Comparison of ENCODE assay signal across 8 mouse cellular contexts in genomic region chr2:93891611-93892280, GRCm38 (mm10). TPM values are rescaled to one million over a fixed set of nuclear protein-coding genes. Genes with fewer than 3 reads are reported as not detected.
A peak's percentile ranks its signal among the peaks of the same experiment; 100 is the strongest.
DNase-seq lines count a peak whose midpoint lies in the region; ATAC-seq lines count a peak whose summit lies in the region.

No protein-coding gene starts in this region.

- H3K4me3 ChIP-seq in embryonic facial prominence, embryonic 15.5 days (replicated peaks): no peak overlapping the region
- H3K4me3 ChIP-seq in hindbrain, embryonic 14.5 days (replicated peaks; ENCODE audit: low read length): no peak overlapping the region
- H3K4me3 ChIP-seq in stomach, embryonic 14.5 days (ENCODE audit: low read depth, low read length): no peak overlapping the region

- no peak overlapping the region for H3K9ac ChIP-seq in embryonic facial prominence, embryonic 15.5 days
- H3K9ac ChIP-seq in hindbrain, embryonic 14.5 days: no peak overlapping the region
- H3K9ac ChIP-seq in stomach, embryonic 14.5 days (replicated peaks; ENCODE audit: low read depth, low read length): no peak overlapping the region

- 28% methylated on average over 9 of the region's 9 CpGs for WGBS in embryonic facial prominence, embryonic 15.5 days
- WGBS in hindbrain, embryonic 14.5 days: 10% methylated on average over 9 of the region's 9 CpGs
- 24% methylated on average over 9 of the region's 9 CpGs for WGBS in stomach, embryonic 14.5 days

- peak; percentile 71 for ATAC-seq in embryonic facial prominence, embryonic 15.5 days (ENCODE audit: insufficient number of reproducible peaks, low FRiP score, low TSS enrichment, low read depth)
- ATAC-seq in hindbrain, embryonic 14.5 days (ENCODE audit: low FRiP score): peak; percentile 94
- ATAC-seq in stomach, embryonic 14.5 days (ENCODE audit: insufficient number of reproducible peaks, insufficient read depth, low FRiP score, low read depth): peak; percentile 84; the same call in 1 of the 2 replicates

- no peaks in the 10 kb centered on the region for H3K27me3 ChIP-seq in embryonic facial prominence, embryonic 15.5 days
- H3K27me3 ChIP-seq in hindbrain, embryonic 14.5 days (ENCODE audit: control insufficient read depth, insufficient read depth, low read length): no peaks in the 10 kb centered on the region
- H3K27me3 ChIP-seq in stomach, embryonic 14.5 days (ENCODE audit: control insufficient read depth, insufficient read depth, low read length): no peaks in the 10 kb centered on the region

- no peaks in the 10 kb centered on the region for H3K36me3 ChIP-seq in embryonic facial prominence, embryonic 15.5 days
- H3K36me3 ChIP-seq in hindbrain, embryonic 14.5 days (replicated peaks; ENCODE audit: control insufficient read depth, insufficient read depth): no peaks in the 10 kb centered on the region
- no peaks in the 10 kb centered on the region for H3K36me3 ChIP-seq in stomach, embryonic 14.5 days (ENCODE audit: control insufficient read depth, insufficient read depth, low read length)

- H3K27ac ChIP-seq in embryonic facial prominence, embryonic 15.5 days (replicated peaks): 0 out of 2 replicates have a peak overlapping the region, but pooled peaks have one; percentile 11
- H3K27ac ChIP-seq in hindbrain, embryonic 14.5 days: peak overlapping the region; percentile 80
- H3K27ac ChIP-seq in stomach, embryonic 14.5 days (ENCODE audit: low read length): peak overlapping the region; percentile 58; the same call in 1 of the 2 replicates

- H3K4me1 ChIP-seq in embryonic facial prominence, embryonic 15.5 days: peaks cover 11% of the 10 kb centered on the region; the same call in 1 of the 2 replicates
- peaks cover 26% of the 10 kb centered on the region for H3K4me1 ChIP-seq in hindbrain, embryonic 14.5 days (replicated peaks; ENCODE audit: control insufficient read depth, insufficient read depth, low read length)
- peaks cover 18% of the 10 kb centered on the region; the same call in 1 of the 2 replicates for H3K4me1 ChIP-seq in stomach, embryonic 14.5 days (ENCODE audit: control insufficient read depth, insufficient read depth, low read length)

- DNase-seq in gastrocnemius, postnatal 10 days: peak; percentile 39
- DNase-seq in gastrocnemius, adult 8-10 months (ENCODE audit: low spot score in 2 of 2): no peak
- DNase-seq in hindbrain, embryonic 14.5 days (ENCODE audit: low spot score): peak; percentile 84
- DNase-seq in left cerebral cortex, adult 18-20 months (ENCODE audit: low spot score in 2 of 2): peak; percentile 34 to 49
- DNase-seq in lung, postnatal 36 days: peak; percentile 75
- DNase-seq in urinary bladder, postnatal 10 days (ENCODE audit: low spot score): no peak

- no peak overlapping the region for H3K4me2 ChIP-seq in embryonic facial prominence, embryonic 15.5 days (replicated peaks)
- H3K4me2 ChIP-seq in hindbrain, embryonic 14.5 days (replicated peaks): no peak overlapping the region
- no peak overlapping the region for H3K4me2 ChIP-seq in stomach, embryonic 14.5 days (replicated peaks; ENCODE audit: low read depth, low read length)

- no peaks in the 10 kb centered on the region for H3K9me3 ChIP-seq in embryonic facial prominence, embryonic 15.5 days (replicated peaks)
- H3K9me3 ChIP-seq in hindbrain, embryonic 14.5 days (ENCODE audit: control insufficient read depth, low read length): no peaks in the 10 kb centered on the region
- H3K9me3 ChIP-seq in stomach, embryonic 14.5 days (ENCODE audit: control insufficient read depth, low read depth, low read length): no peaks in the 10 kb centered on the region

RNA-seq across cellular contexts. Expression of gene Accsl, which starts 22.8 kb away (rescaled TPM):
- not detected for total RNA-seq in gastrocnemius, postnatal 10 days (2021)
- not detected for total RNA-seq in gastrocnemius, adult 8-10 months (2022)
- 0.47 TPM in 1 of 2 replicates, not detected in the other for polyA plus RNA-seq in embryonic facial prominence, embryonic 15.5 days (2015; fragmentation: Nextera tagmentation; extraction: Ambion mirVana)
- 0.08 and 0.38 TPM in 2 replicates for polyA plus RNA-seq in hindbrain, embryonic 14.5 days (2014; fragmentation: Nextera tagmentation; extraction: Ambion mirVana)
- total RNA-seq in left cerebral cortex, adult 18-20 months (2021): under 1 TPM in 1 of 2 experiments, not detected in 1; 0.21 TPM
- 0.51 TPM in 1 of 2 replicates, not detected in the other for polyA plus RNA-seq in stomach, embryonic 14.5 days (2014; fragmentation: Nextera tagmentation; extraction: Ambion mirVana)

RNA-seq across cellular contexts. Expression of gene Accs, which starts 42.0 kb away (rescaled TPM):
- 1 to 10 TPM; 4.2 to 6.2 TPM for total RNA-seq in gastrocnemius, postnatal 10 days (2021)
- total RNA-seq in gastrocnemius, adult 8-10 months (2022): 1 to 10 TPM; 2.5 to 3.3 (median 2.9) TPM
- 7.2 and 8.1 TPM in 2 replicates for polyA plus RNA-seq in embryonic facial prominence, embryonic 15.5 days (2015; fragmentation: Nextera tagmentation; extraction: Ambion mirVana)
- 4.8 and 6.7 TPM in 2 replicates for polyA plus RNA-seq in hindbrain, embryonic 14.5 days (2014; fragmentation: Nextera tagmentation; extraction: Ambion mirVana)
- total RNA-seq in left cerebral cortex, adult 18-20 months (2021): 1 to 10 TPM; 3.4 to 4.9 TPM
- 9.4 and 11.3 TPM in 2 replicates for polyA plus RNA-seq in stomach, embryonic 14.5 days (2014; fragmentation: Nextera tagmentation; extraction: Ambion mirVana)

Comparison
In these comparisons a context has a peak if more than half of its experiments do, and no peak if none do; other contexts are left out.
1. DNase-seq: peak in gastrocnemius, postnatal 10 days (single experiment), hindbrain, embryonic 14.5 days (single experiment), left cerebral cortex, adult 18-20 months (2 of 2) and lung, postnatal 36 days (single experiment); none in gastrocnemius, adult 8-10 months (0 of 2) and urinary bladder, postnatal 10 days (single experiment).
2. H3K27ac ChIP-seq: peak in every context shown above with its lines; median percentile 80 in hindbrain, embryonic 14.5 days; 58 in stomach, embryonic 14.5 days; 11 in embryonic facial prominence, embryonic 15.5 days.
3. Peak in every context shown above with its lines, with median percentiles within 50 percentile points of each other: ATAC-seq.